Mouse (Mus musculus) ES-CJ7 (cell line): ENCODE results near the gene Ptcd3.

Experiments
- DNase-seq: peaks from one replicate; pipeline ENCODE4 v3.0.0; 2011; ENCODE audit warnings: low read depth, low spot score

Ptcd3 gene

DNA sequence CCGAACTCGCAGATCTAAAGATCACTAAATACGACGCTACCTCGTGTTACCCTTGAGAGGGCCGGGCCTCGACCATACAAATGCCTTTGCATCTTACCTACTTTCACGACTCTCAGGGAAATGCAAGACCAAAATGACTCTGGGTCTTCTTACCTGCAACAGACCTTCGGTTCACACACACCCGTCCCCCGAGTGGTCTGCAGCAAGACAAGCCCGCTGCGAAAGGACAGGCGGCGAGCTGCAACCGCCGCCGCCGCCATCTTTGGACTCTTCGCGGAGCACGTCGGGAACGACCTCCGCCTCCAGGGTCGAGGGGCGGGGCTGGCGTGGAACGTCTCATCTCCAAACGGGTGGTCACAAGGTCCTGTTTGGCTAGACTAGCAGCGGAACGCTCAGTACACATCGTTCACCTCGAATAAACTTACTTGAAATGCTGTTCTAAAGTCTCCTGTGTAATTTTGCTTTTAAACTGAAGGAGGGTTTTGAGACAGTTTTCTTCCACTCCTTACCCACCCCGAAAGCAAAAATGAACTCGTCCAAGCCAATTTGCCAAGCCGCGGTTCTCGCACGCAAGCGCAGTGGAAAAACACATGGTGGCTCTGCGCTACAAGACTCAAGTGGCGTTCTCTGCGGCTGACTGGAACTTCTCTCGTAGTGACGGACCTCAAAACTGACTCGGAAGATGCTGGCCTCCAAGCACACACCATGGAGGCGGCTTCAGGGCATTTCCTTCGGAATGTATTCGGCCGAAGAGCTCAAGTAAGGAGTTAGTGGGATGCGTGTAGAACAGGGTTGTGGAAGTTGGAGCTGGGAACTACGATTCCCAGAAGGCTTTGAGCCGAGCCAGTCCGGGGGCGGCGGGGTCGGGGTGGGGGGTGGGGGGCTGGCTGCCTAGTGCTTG, at the start of gene Ptcd3, which contains the start of gene Polr1a:
Gene Ptcd3 (minus strand): TSS at position 270 of the 901 bp plus-strand sequence.
Gene Polr1a (plus strand): TSS at position 573 of the 901 bp plus-strand sequence.
- peak; percentile 93 for DNase-seq

DNA sequence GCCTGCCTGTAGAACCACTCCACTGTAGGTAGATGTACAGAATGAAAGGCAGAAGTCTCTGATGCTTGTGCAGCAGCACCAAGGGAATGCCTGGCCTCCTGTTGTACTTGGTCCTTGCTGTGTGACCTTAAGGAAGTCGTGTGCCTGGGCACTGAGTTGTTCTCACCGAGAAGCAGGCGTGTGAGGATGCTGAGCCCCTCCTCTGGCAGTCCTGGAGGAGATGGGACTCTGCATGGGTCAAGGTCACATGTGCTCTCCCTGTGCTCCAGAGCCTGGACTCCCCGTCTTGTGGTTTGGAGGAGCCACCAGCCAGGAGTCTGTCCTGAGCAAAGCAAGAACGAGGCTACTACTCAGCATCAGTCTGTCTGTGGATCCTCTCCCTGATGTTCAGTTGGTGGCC, 42.6 kb upstream of the Ptcd3 start:
- no peak for DNase-seq

- DNase-seq, result no peak
These were observed 42.0 kb upstream of the Ptcd3 start for GRCm38 (mm10) chr6:71950592-71950991.

- DNase-seq, result no peak
These were observed 41.2 kb upstream of the Ptcd3 start for GRCm38 (mm10) chr6:71949721-71950120.

- peak; percentile 51 for DNase-seq
These were observed 37.6 kb upstream of the Ptcd3 start for GRCm38 (mm10) chr6:71946121-71946520.

DNA sequence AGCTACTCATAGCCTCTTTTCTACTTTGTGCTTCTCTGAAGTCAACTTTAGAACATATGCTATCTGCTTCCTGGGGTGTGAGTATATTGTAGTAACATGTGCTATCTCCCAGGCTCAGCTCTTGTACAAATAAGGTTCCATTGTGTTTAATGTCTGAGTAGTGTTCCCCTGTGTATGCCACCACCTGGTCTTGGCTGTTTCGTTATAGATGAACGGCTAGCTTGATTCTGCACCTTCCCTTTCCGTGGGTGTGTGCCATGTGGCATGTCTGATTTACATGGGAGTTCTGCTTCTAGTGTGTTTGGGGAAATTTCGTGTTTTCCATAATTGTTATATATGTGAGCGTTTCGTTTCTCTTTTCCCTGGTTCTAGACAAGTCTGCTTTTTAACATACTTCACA, 36.6 kb upstream of the Ptcd3 start:
- no peak for DNase-seq

GRCm38 (mm10) chr6:71940912-71941311, 32.4 kb upstream of the Ptcd3 start:
- no peak for DNase-seq

GRCm38 (mm10) chr6:71935737-71936136, 27.2 kb upstream of the Ptcd3 start:
- no peak for DNase-seq

DNA sequence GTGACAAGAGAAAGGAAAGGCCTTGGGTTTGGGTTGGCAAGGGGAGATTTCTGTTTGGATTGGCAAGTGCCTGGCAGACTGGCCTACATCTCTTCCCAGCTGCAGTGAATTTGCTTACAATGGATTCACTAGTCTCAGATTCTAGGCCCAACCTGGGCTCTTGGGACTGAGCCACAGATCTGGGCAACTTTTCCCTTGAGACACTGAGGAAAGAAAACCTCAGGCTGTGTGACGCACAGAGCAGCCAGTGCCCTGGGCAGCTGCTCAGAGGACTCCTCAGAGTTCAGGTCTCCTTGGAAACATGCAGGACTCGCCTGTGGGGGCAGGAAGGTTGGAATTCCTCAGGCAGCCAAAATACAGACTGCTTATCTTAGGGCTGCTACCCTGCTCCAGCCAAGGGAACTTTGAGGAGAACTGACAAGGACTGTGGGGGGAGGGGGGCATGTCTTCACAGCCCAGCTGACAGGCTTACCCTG, 25.6 kb upstream of the Ptcd3 start:
- DNase-seq, result no peak

GRCm38 (mm10) chr6:71932347-71932746, 23.8 kb upstream of the Ptcd3 start:
- DNase-seq, result no peak

GRCm38 (mm10) chr6:71930830-71931437, 22.4 kb upstream of the Ptcd3 start:
- no peak for DNase-seq

GRCm38 (mm10) chr6:71930053-71930452, 21.5 kb upstream of the Ptcd3 start:
- DNase-seq, result no peak

GRCm38 (mm10) chr6:71927911-71928310, 19.4 kb upstream of the Ptcd3 start:
- DNase-seq, result peak; percentile 53

DNA sequence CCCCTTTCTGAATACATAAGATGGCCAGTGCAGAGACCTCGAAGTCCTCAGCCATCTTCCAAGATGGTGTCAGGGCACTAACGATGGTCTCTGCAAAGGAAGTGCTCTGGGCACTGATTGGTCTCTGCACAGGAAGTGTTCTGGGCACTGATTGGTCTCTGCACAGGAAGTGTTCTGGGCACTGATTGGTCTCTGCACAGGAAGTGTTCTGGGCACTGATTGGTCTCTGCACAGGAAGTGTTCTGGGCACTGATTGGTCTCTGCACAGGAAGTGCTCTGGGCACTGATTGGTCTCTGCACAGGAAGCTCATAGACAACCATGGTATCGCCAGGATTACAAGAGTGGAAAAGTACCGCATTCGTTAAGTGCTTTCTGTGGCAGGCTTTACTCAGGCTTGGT, 16.7 kb upstream of the Ptcd3 start:
- peak; percentile 61 for DNase-seq

GRCm38 (mm10) chr6:71920752-71921151, 12.2 kb upstream of the Ptcd3 start:
- DNase-seq, result no peak

DNA sequence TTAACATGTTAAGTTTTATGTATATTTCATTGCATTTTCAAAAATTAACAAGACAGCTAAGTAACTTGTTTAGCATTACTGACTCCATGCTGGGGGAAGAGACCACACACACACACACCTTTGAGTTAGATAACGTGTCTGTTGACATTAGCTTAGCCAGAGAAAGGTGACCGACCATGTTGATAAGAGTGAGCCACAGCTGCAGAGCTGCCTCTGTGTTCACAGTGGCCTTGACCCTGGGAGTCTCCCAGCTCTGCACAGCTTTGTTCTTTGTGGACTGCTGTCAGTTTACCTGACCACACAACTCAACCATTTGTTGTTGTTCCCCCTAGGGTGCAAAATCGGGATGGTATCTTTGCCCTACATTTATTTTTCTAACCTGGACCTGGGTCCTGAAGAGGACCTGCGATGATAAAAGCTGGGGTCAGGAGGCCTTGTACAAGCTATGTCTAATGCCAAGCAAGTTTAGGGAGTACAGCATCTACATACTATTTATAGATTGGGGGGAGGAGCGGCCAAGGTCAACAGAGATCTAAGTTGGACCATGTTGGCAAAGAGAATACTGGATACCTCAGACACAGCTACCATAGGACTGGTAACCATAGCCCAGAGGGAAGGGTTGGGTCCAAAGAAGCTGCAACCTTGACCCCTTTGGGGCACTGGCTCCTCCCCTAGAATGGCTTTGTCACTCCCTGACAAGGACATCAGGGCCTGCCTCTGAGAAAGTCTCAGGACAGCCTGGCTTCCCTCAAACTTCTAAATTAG, 3.3 kb upstream of the Ptcd3 start:
- peak; percentile 38 for DNase-seq

- DNase-seq, result peak; percentile 54
These were observed 1.3 kb upstream of the Ptcd3 start for GRCm38 (mm10) chr6:71909840-71910239.

- no peak for DNase-seq
These were observed 834 bp upstream of the Ptcd3 start for GRCm38 (mm10) chr6:71909384-71909783.

- DNase-seq, result no peak
These were observed 781 bp downstream of the Ptcd3 start for GRCm38 (mm10) chr6:71907702-71908235.

DNA sequence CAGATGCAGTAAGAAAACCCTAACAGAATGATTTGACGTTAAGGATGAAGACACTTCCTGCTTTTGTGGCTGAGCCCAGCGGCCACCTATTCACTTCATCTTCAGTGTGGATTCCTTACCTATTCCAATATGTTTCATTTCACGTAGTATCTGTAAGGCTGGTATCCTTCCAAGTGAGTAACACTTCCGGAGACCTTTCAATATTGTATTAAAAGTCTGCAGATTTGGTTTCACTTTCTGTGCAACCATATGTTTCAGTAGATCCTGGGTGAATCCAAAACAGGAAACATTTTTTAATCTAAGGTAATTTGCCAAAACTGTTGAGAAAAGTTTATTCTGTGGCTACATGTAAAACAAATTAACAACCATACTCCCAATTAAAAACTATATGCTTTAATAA, 15.3 kb downstream of the Ptcd3 start:
- no peak for DNase-seq

GRCm38 (mm10) chr6:71877965-71878760, 30.4 kb downstream of the Ptcd3 start:
- peak; percentile 79 for DNase-seq
